Mouse (Mus musculus) MEL (cell line): Measurements from ENCODE around the gene Zbtb1.

Experiments used
- CTCF ChIP-seq, 3 experiments: IDR thresholded peaks in 2 of 3; conservative IDR thresholded peaks in 1 of 3; 2 replicates each; pipeline ENCODE4 v1.5.1; 2011 to 2012; ENCODE audit warnings: low read length in 3 of 3, low read depth in 2 of 3, mild to moderate bottlenecking in 2 of 3, improper control_type of control experiment in 1 of 3, inconsistent platforms in 1 of 3, mixed read lengths in 1 of 3, moderate library complexity in 1 of 3; ENCODE audit not compliant: control insufficient read depth in 1 of 3, insufficient read depth in 1 of 3, poor library complexity in 1 of 3, severe bottlenecking in 1 of 3
- GABPA ChIP-seq: IDR thresholded peaks from 2 replicates; pipeline ENCODE4 v1.6.1; 2012; ENCODE audit warnings: low read depth, mild to moderate bottlenecking, inconsistent platforms, low read length, improper control_type of control experiment, moderate library complexity
- POLR2A ChIP-seq, 2 experiments: IDR thresholded peaks; 2 replicates each; pipeline ENCODE4 v1.6.1; 2011 to 2012; ENCODE audit warnings: low read length in 2 of 2, mild to moderate bottlenecking in 2 of 2, control low read depth in 1 of 2, improper control_type of control experiment in 1 of 2, low read depth in 1 of 2, moderate library complexity in 1 of 2; ENCODE audit not compliant: control insufficient read depth in 1 of 2, insufficient read depth in 1 of 2, poor library complexity in 1 of 2
- SMC3 ChIP-seq: IDR thresholded peaks from 2 replicates; pipeline ENCODE4 v1.6.1; 2011; ENCODE audit warnings: low read depth, low read length, improper control_type of control experiment
- TAL1 ChIP-seq: IDR thresholded peaks from 2 replicates; pipeline ENCODE4 v1.6.1; 2012; ENCODE audit warnings: mild to moderate bottlenecking, inconsistent platforms, low read length, moderate library complexity, mixed read lengths
- TCF12 ChIP-seq: IDR thresholded peaks from 2 replicates; pipeline ENCODE4 v1.6.1; 2014; ENCODE audit warnings: low read depth, mild to moderate bottlenecking, inconsistent platforms, low read length, improper control_type of control experiment, moderate library complexity
- ZC3H11A ChIP-seq: IDR thresholded peaks from 2 replicates; pipeline ENCODE4 v1.6.1; 2012; ENCODE audit warnings: low read depth, mild to moderate bottlenecking, inconsistent platforms, low read length, improper control_type of control experiment

GRCm38 (mm10) chr12:76425256-76425655, 55.2 kb downstream of the Zbtb1 start:
- no peak for TF ChIP-seq ZC3H11A
- TF ChIP-seq POLR2A (IDR thresholded peaks at IDR 0.05; ENCODE audit: control insufficient read depth in 1 of 2, insufficient read depth in 1 of 2, low read depth in 1 of 2, low read length in 2 of 2, poor library complexity in 1 of 2): no peak
- TF ChIP-seq CTCF (IDR thresholded peaks at IDR 0.05 in 2 of 3, conservative IDR thresholded peaks at IDR 0.05 in 1 of 3; ENCODE audit: control insufficient read depth in 1 of 3, insufficient read depth in 1 of 3, low read depth in 2 of 3, low read length in 3 of 3, poor library complexity in 1 of 3, severe bottlenecking in 1 of 3): peak in 1 of 3 experiments; percentile 2; a peak in 1 of 6 replicates
- no peak for TF ChIP-seq TCF12
- no peak for TF ChIP-seq GABPA
- no peak for TF ChIP-seq TAL1
- no peak for TF ChIP-seq SMC3
